In genomic region chr16:34966620-34967081, GRCm38 (mm10) we compare ENCODE assay signal across 9 mouse cellular contexts. TPM values are rescaled to one million over a fixed set of nuclear protein-coding genes. Genes with fewer than 3 reads are reported as not detected.
DNase-seq lines count a peak whose midpoint lies in the region; ATAC-seq lines count a peak whose summit lies in the region.
"Had no signal": no experiment of that assay in that cellular context is flagged by ENCODE, and none has a peak within 500 bp of the region (broad histone marks: within the 10 kb centered on the region; RNA-seq: fewer than 3 reads in every experiment).

No protein-coding gene starts in this region.

- H3K4me1 ChIP-seq in heart, embryonic 16.5 days (ENCODE audit: control insufficient read depth, insufficient read depth, low read length) = peaks cover 23% of the 10 kb centered on the region
- H3K4me1 ChIP-seq in liver, embryonic 13.5 days (replicated peaks) = peaks cover 8% of the 10 kb centered on the region; the same call in 1 of the 2 replicates
- peaks cover 26% of the 10 kb centered on the region for H3K4me1 ChIP-seq in intestine, embryonic 16.5 days (ENCODE audit: control insufficient read depth, insufficient read depth, low read length)

- H3K27me3 ChIP-seq in heart, embryonic 16.5 days (ENCODE audit: control insufficient read depth, insufficient read depth, low read length) = no peaks in the 10 kb centered on the region
- H3K27me3 ChIP-seq in liver, embryonic 13.5 days = no peaks in the 10 kb centered on the region
- H3K27me3 ChIP-seq in intestine, embryonic 16.5 days (replicated peaks; ENCODE audit: control insufficient read depth, insufficient read depth, low read length) = no peaks in the 10 kb centered on the region

- 0 out of 2 replicates have a peak overlapping the region, but pooled peaks have one; percentile 21 for H3K27ac ChIP-seq in heart, embryonic 16.5 days (ENCODE audit: low read length)
- H3K27ac ChIP-seq in liver, embryonic 13.5 days = no peak overlapping the region
- H3K27ac ChIP-seq in intestine, embryonic 16.5 days (ENCODE audit: low read length) = peak overlapping the region; percentile 52
- H3K27ac ChIP-seq: macrophage had no signal

- peak; percentile 11; the same call in 1 of the 2 replicates for ATAC-seq in heart, embryonic 16.5 days (replicated peaks; ENCODE audit: extremely low read depth, insufficient read depth, low FRiP score)
- peak; percentile 31; the same call in 1 of the 2 replicates for ATAC-seq in liver, embryonic 13.5 days (ENCODE audit: low read depth)
- peak; percentile 35 for ATAC-seq in intestine, embryonic 16.5 days
- no peak for ATAC-seq in inflammation-experienced regulatory T-cells, adult 6 months

- no peaks in the 10 kb centered on the region for H3K9me3 ChIP-seq in heart, embryonic 16.5 days (replicated peaks; ENCODE audit: control insufficient read depth, low read length)
- H3K9me3 ChIP-seq in liver, embryonic 13.5 days (replicated peaks) = no peaks in the 10 kb centered on the region
- H3K9me3 ChIP-seq in intestine, embryonic 16.5 days (ENCODE audit: control insufficient read depth, low read length) = no peaks in the 10 kb centered on the region

- H3K4me3 ChIP-seq in heart, embryonic 16.5 days (ENCODE audit: low read length) = no peak overlapping the region
- no peak overlapping the region for H3K4me3 ChIP-seq in liver, embryonic 13.5 days (replicated peaks)
- H3K4me3 ChIP-seq in intestine, embryonic 16.5 days (ENCODE audit: low read length) = no peak overlapping the region

- no peak overlapping the region for H3K9ac ChIP-seq in heart, embryonic 16.5 days (ENCODE audit: low read length)
- H3K9ac ChIP-seq in liver, embryonic 13.5 days = no peak overlapping the region
- H3K9ac ChIP-seq in intestine, embryonic 16.5 days (ENCODE audit: low read depth, low read length) = no peak overlapping the region

- no peaks in the 10 kb centered on the region for H3K36me3 ChIP-seq in heart, embryonic 16.5 days (ENCODE audit: control insufficient read depth, insufficient read depth)
- H3K36me3 ChIP-seq in liver, embryonic 13.5 days = no peaks in the 10 kb centered on the region
- H3K36me3 ChIP-seq in intestine, embryonic 16.5 days (ENCODE audit: control insufficient read depth, insufficient read depth, low read length) = 0 out of 2 replicates have a peak, but pooled peaks cover 4% of the 10 kb centered on the region

- no peak for DNase-seq in heart, postnatal 14 days
- no peak for DNase-seq in liver, embryonic 13.5 days
- no peak for DNase-seq in liver
- peak; percentile 73 for DNase-seq in lung, postnatal 25 days (ENCODE audit: low spot score)
- no peak for DNase-seq in right cerebral cortex, adult 18-20 months

- no peak overlapping the region for H3K4me2 ChIP-seq in heart, embryonic 16.5 days (ENCODE audit: low read depth, low read length)
- no peak overlapping the region for H3K4me2 ChIP-seq in liver, embryonic 13.5 days
- no peak overlapping the region for H3K4me2 ChIP-seq in intestine, embryonic 16.5 days (ENCODE audit: low read depth, low read length)

- WGBS in heart, embryonic 16.5 days = 62% methylated on average over 5 of the region's 5 CpGs
- WGBS in liver, embryonic 13.5 days (ENCODE audit: insufficient replicate concordance) = 51% methylated on average over 5 of the region's 5 CpGs
- 48% methylated on average over 5 of the region's 5 CpGs for WGBS in intestine, embryonic 16.5 days

- intact Hi-C loops in heart, postnatal 14 days (cut with DNase I) = loop anchor here (1.0 kb wide), 2 partner anchors 46 to 64 kb away; no protein-coding TSS in a partner anchor

RNA-seq across cellular contexts. Expression of gene Hacd2, which starts 55.6 kb away (rescaled TPM):
- 61.5 and 61.9 TPM in 2 replicates for polyA plus RNA-seq in heart, embryonic 16.5 days (2015; fragmentation: Nextera tagmentation; extraction: Ambion mirVana)
- 1 to 10 TPM; 8.3 to 8.5 TPM for total RNA-seq in heart, postnatal 14 days (2021)
- 82.4 and 84.9 TPM in 2 replicates for polyA plus RNA-seq in liver, embryonic 13.5 days (2015; fragmentation: Nextera tagmentation; extraction: Ambion mirVana)
- 103 TPM in 2 replicates for polyA plus RNA-seq in intestine, embryonic 16.5 days (2015; fragmentation: Nextera tagmentation; extraction: Ambion mirVana)
- 10 to 100 TPM; 11.8 to 13.9 (median 12.2) TPM for polyA plus RNA-seq in inflammation-experienced regulatory T-cells, adult 6 months (2017; shearing (Covaris generic))
